ENCODE assay signal across 11 mouse cellular contexts in the genomic region with DNA sequence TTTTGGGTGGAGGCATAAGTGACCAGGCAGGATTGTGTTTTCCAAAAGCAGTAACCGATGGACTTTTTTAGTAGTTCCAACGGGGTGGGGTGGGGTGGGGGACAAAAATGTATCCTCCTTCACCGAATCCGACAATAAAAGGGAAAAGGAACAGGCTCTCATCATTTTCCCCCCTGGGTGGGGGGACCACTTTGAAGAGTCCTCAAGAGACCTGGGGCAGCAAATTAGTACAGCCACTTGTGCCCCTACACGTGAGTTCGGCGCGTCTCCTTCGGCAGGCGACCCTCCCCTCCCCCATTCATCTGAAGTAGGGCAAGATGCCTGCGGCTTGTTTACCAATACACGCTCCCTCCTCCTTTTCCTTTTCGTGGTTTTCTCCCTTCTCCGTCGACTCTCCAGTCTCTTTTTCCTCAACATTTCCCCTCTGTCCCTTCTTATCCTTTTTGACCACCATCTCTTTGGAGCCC. TPM values are rescaled to one million over a fixed set of nuclear protein-coding genes. Genes with fewer than 3 reads are reported as not detected.
DNase-seq lines count a peak whose midpoint lies in the region; ATAC-seq and TF ChIP-seq lines count a peak whose summit lies in the region.
"Had no signal": no experiment of that assay in that cellular context is flagged by ENCODE, and none has a peak within 500 bp of the region (broad histone marks: within the 10 kb centered on the region; RNA-seq: fewer than 3 reads in every experiment).

No protein-coding gene starts in this region.

- H3K27me3 ChIP-seq in heart, embryonic 14.5 days (ENCODE audit: control insufficient read depth, insufficient read depth, low read length) = peaks cover 94% of the 10 kb centered on the region
- H3K27me3 ChIP-seq in cerebellum, adult 2 months (ENCODE audit: control insufficient read depth, insufficient read depth, low read length) = no peaks in the 10 kb centered on the region
- H3K27me3 ChIP-seq in forebrain, embryonic 14.5 days (replicated peaks; ENCODE audit: control insufficient read depth, insufficient read depth, low read length) = peaks cover 19% of the 10 kb centered on the region
- peaks cover 87% of the 10 kb centered on the region for H3K27me3 ChIP-seq in midbrain, embryonic 14.5 days (ENCODE audit: control insufficient read depth, insufficient read depth, low read length)

- TF ChIP-seq CTCF in cerebellum, adult 2 months (IDR thresholded peaks at IDR 0.05; ENCODE audit: borderline replicate concordance, insufficient read depth, low read depth, low read length) = no peak

- H3K4me2 ChIP-seq in heart, embryonic 14.5 days (ENCODE audit: low read length) = peak overlapping the region; percentile 67
- peak overlapping the region; percentile 49 for H3K4me2 ChIP-seq in forebrain, embryonic 14.5 days (ENCODE audit: low read length)
- H3K4me2 ChIP-seq in midbrain, embryonic 14.5 days (ENCODE audit: low read length) = peak overlapping the region; percentile 35
- H3K4me2 ChIP-seq: liver, embryonic 15.5 days had no signal

- WGBS in heart, embryonic 14.5 days = 0% methylated on average over 15 of the region's 15 CpGs
- 1% methylated on average over 15 of the region's 15 CpGs for WGBS in cerebellum, adult 2 months
- WGBS in forebrain, embryonic 14.5 days = under 1% methylated on average over 15 of the region's 15 CpGs
- WGBS in midbrain, embryonic 14.5 days = 2% methylated on average over 15 of the region's 15 CpGs

- H3K27ac ChIP-seq in heart, embryonic 14.5 days (replicated peaks in 1 of 2; ENCODE audit: control insufficient read depth in 1 of 2, insufficient read depth in 1 of 2, low read depth in 2 of 2, low read length in 2 of 2) = no peak overlapping the region
- H3K27ac ChIP-seq in cerebellum, adult 2 months (ENCODE audit: insufficient read depth, low read length) = peak overlapping the region; percentile 99
- peak overlapping the region; percentile 70 for H3K27ac ChIP-seq in forebrain, embryonic 14.5 days (ENCODE audit: low read depth, low read length)
- H3K27ac ChIP-seq in midbrain, embryonic 14.5 days (replicated peaks; ENCODE audit: low read depth, low read length) = 0 out of 2 replicates have a peak overlapping the region, but pooled peaks have one; percentile 15
- H3K27ac ChIP-seq: liver, embryonic 15.5 days had no signal

- H3K9ac ChIP-seq in heart, embryonic 14.5 days (ENCODE audit: low read length) = no peak overlapping the region
- peak overlapping the region; percentile 57 for H3K9ac ChIP-seq in forebrain, embryonic 14.5 days (ENCODE audit: low read length)
- H3K9ac ChIP-seq in midbrain, embryonic 14.5 days (replicated peaks; ENCODE audit: low read length) = no peak overlapping the region
- H3K9ac ChIP-seq: liver, embryonic 15.5 days had no signal

- peaks cover 5 to 19% of the 10 kb centered on the region in 2 experiments; a peak in 3 of 4 replicates for H3K4me1 ChIP-seq in heart, embryonic 14.5 days (ENCODE audit: control insufficient read depth in 2 of 2, insufficient read depth in 2 of 2, low read length in 2 of 2)
- peaks cover 17% of the 10 kb centered on the region for H3K4me1 ChIP-seq in cerebellum, adult 2 months (ENCODE audit: control insufficient read depth, insufficient read depth, low read length)
- H3K4me1 ChIP-seq in forebrain, embryonic 14.5 days (ENCODE audit: control insufficient read depth, insufficient read depth, low read length) = peaks cover 37% of the 10 kb centered on the region
- 0 out of 2 replicates have a peak, but pooled peaks cover 5% of the 10 kb centered on the region for H3K4me1 ChIP-seq in midbrain, embryonic 14.5 days (ENCODE audit: control insufficient read depth, insufficient read depth, low read length)

- peak overlapping the region in 1 of 2 experiments; percentile 31; a peak in 2 of 4 replicates for H3K4me3 ChIP-seq in heart, embryonic 14.5 days (ENCODE audit: control insufficient read depth in 1 of 2, insufficient read depth in 1 of 2, low read depth in 1 of 2, low read length in 2 of 2)
- H3K4me3 ChIP-seq in cerebellum, adult 2 months (replicated peaks; ENCODE audit: insufficient read depth, low read depth, low read length) = peak overlapping the region; percentile 45
- H3K4me3 ChIP-seq in forebrain, embryonic 14.5 days (ENCODE audit: low read depth, low read length) = peak overlapping the region; percentile 17
- no peak overlapping the region for H3K4me3 ChIP-seq in midbrain, embryonic 14.5 days (replicated peaks; ENCODE audit: low read depth, low read length)
- H3K4me3 ChIP-seq: liver, embryonic 15.5 days had no signal

- intact Hi-C loops in heart, postnatal 14 days (cut with DNase I) = loop anchor here (10.0 kb wide), 1 partner anchor 295 kb away; no protein-coding TSS in a partner anchor

- TF ChIP-seq POLR2A in cerebellum, adult 2 months (IDR thresholded peaks at IDR 0.05; ENCODE audit: borderline replicate concordance, insufficient read depth, low read length) = no peak

- no peak for DNase-seq in heart, postnatal 14 days
- DNase-seq in cerebellum, adult 2 months = peak; percentile 66 to 70
- no peak for DNase-seq in forebrain, embryonic 14.5 days (ENCODE audit: low spot score)
- DNase-seq in midbrain, embryonic 14.5 days = peak; percentile 48
- no peak for DNase-seq in Muller cell, postnatal 12 days (ENCODE audit: inconsistent ontology term)
- no peak for DNase-seq in lung, postnatal 10 days
- no peak for DNase-seq in spleen, adult 12 weeks (ENCODE audit: low spot score)
- DNase-seq: thymus, postnatal 4 days had no signal

- H3K9me3 ChIP-seq in heart, embryonic 14.5 days (ENCODE audit: control insufficient read depth, low read length) = no peaks in the 10 kb centered on the region
- no peaks in the 10 kb centered on the region for H3K9me3 ChIP-seq in forebrain, embryonic 14.5 days (replicated peaks; ENCODE audit: control insufficient read depth, low read length)
- no peaks in the 10 kb centered on the region for H3K9me3 ChIP-seq in midbrain, embryonic 14.5 days (ENCODE audit: control insufficient read depth, low read length)
- H3K9me3 ChIP-seq: liver, embryonic 15.5 days had no signal

- H3K36me3 ChIP-seq in heart, embryonic 14.5 days (ENCODE audit: control insufficient read depth, insufficient read depth, low read length) = no peaks in the 10 kb centered on the region
- H3K36me3 ChIP-seq in forebrain, embryonic 14.5 days (ENCODE audit: control insufficient read depth, insufficient read depth, low read length) = peaks cover 35% of the 10 kb centered on the region
- H3K36me3 ChIP-seq in midbrain, embryonic 14.5 days (ENCODE audit: control insufficient read depth, insufficient read depth, low read length) = no peaks in the 10 kb centered on the region
- H3K36me3 ChIP-seq: liver, embryonic 15.5 days had no signal

- no peak for ATAC-seq in heart, embryonic 14.5 days (ENCODE audit: insufficient number of reproducible peaks, insufficient read depth, low FRiP score, low read depth)
- 0 out of 2 replicates have a peak, but pooled peaks have one; percentile 4 for ATAC-seq in forebrain, embryonic 14.5 days
- ATAC-seq in midbrain, embryonic 14.5 days (ENCODE audit: low FRiP score, low TSS enrichment) = no peak
- ATAC-seq: CD4-positive, CD25-positive, alpha-beta regulatory T cell, adult 4 months had no signal

RNA-seq across cellular contexts. Expression of gene Pax6, which starts 20.6 kb away (rescaled TPM):
- 0.12 and 0.23 TPM in 2 replicates for polyA plus RNA-seq in heart, embryonic 14.5 days (2014; fragmentation: Nextera tagmentation; extraction: Ambion mirVana)
- total RNA-seq in heart, postnatal 14 days (2021) = not detected
- 84.5 and 103 TPM in 2 replicates for polyA plus RNA-seq in cerebellum, adult 2 months (2012; rRNA removed)
- 44.5 and 51.8 TPM in 2 replicates for polyA plus RNA-seq in forebrain, embryonic 14.5 days (2014; fragmentation: Nextera tagmentation; extraction: Ambion mirVana)
- polyA plus RNA-seq in midbrain, embryonic 14.5 days (2014; fragmentation: Nextera tagmentation; extraction: Ambion mirVana) = 20.7 and 22.9 TPM in 2 replicates
- polyA plus RNA-seq: liver, embryonic 15.5 days had no signal

Comparison
In these comparisons a context has a peak if more than half of its experiments do, and no peak if none do; other contexts are left out.
1. H3K27ac ChIP-seq: peak in cerebellum, adult 2 months (single experiment), forebrain, embryonic 14.5 days (single experiment) and midbrain, embryonic 14.5 days (single experiment); none in heart, embryonic 14.5 days (0 of 2).
2. DNase-seq: peak in cerebellum, adult 2 months (2 of 2) and midbrain, embryonic 14.5 days (single experiment); none in heart, postnatal 14 days (0 of 2), forebrain, embryonic 14.5 days (single experiment), Muller cell, postnatal 12 days (single experiment), lung, postnatal 10 days (single experiment) and spleen, adult 12 weeks (single experiment).
3. RNA of gene Pax6, which starts 20.6 kb away (polyA plus RNA-seq): 84.5 to 103 TPM in cerebellum, adult 2 months, 44.5 to 51.8 TPM in forebrain, embryonic 14.5 days and 20.7 to 22.9 TPM in midbrain, embryonic 14.5 days; 0.12 to 0.23 TPM in heart, embryonic 14.5 days; every median in the first group is over 10 times any median in the second.
4. Peak in every context shown above with its lines, with median percentiles within 50 percentile points of each other: H3K4me2 ChIP-seq.